Mouse (Mus musculus): ENCODE results near the gene Cyp2c67. TPM values are rescaled to one million over a fixed set of nuclear protein-coding genes. Genes with fewer than 3 reads are reported as not detected.

The Cyp2c67 gene
- total and polyA plus RNA-seq, 3 experiments = not detected

Other genes with a start within 250 kb of the Cyp2c67 start
- gene Cyp2c38, start 186.0 kb downstream of the Cyp2c67 start, total RNA-seq (2012; rRNA removed) = not detected in 2 replicates
- not detected for gene Cyp2c38, start 186.0 kb downstream of the Cyp2c67 start, polyA plus RNA-seq (2012; ENCODE audit: insufficient read depth in 1 of 2, insufficient read length in 2 of 2, low read depth in 1 of 2, low replicate concordance in 2 of 2, missing spikeins in 1 of 2)
- gene Cyp2c39, start 138.2 kb downstream of the Cyp2c67 start, total RNA-seq (2012; rRNA removed) = not detected in 2 replicates
- gene Cyp2c39, start 138.2 kb downstream of the Cyp2c67 start, polyA plus RNA-seq (2012; ENCODE audit: insufficient read depth in 1 of 2, insufficient read length in 2 of 2, low read depth in 1 of 2, low replicate concordance in 2 of 2, missing spikeins in 1 of 2) = not detected
- not detected in 2 replicates for gene Cyp2c68, start 92.0 kb upstream of the Cyp2c67 start, total RNA-seq (2012; rRNA removed)
- gene Cyp2c68, start 92.0 kb upstream of the Cyp2c67 start, polyA plus RNA-seq (2012; ENCODE audit: insufficient read depth in 1 of 2, insufficient read length in 2 of 2, low read depth in 1 of 2, low replicate concordance in 2 of 2, missing spikeins in 1 of 2) = not detected
- gene Cyp2c40, start 163.8 kb upstream of the Cyp2c67 start, total RNA-seq (2012; rRNA removed) = not detected in 2 replicates
- gene Cyp2c40, start 163.8 kb upstream of the Cyp2c67 start, polyA plus RNA-seq (2012; ENCODE audit: insufficient read depth in 1 of 2, insufficient read length in 2 of 2, low read depth in 1 of 2, low replicate concordance in 2 of 2, missing spikeins in 1 of 2) = not detected
- gene Cyp2c69, start 237.7 kb upstream of the Cyp2c67 start, total RNA-seq (2012; rRNA removed) = not detected in 2 replicates
- not detected for gene Cyp2c69, start 237.7 kb upstream of the Cyp2c67 start, polyA plus RNA-seq (2012; ENCODE audit: insufficient read depth in 1 of 2, insufficient read length in 2 of 2, low read depth in 1 of 2, low replicate concordance in 2 of 2, missing spikeins in 1 of 2)

Measured in MEL (cell line).